Mouse (Mus musculus) forebrain, embryonic 13.5 days (tissue): ENCODE results near the gene Degs1. TPM values are rescaled to one million over a fixed set of nuclear protein-coding genes. Genes with fewer than 3 reads are reported as not detected.
A peak's percentile ranks its signal among the peaks of the same experiment; 100 is the strongest.

Experiments
- ATAC-seq: fragments of 200-750 bp; cut with Nextera tagmentation; 2 replicates; pipeline ENCODE4 v1.8.0; 2017
- H3K27ac ChIP-seq: fragments of 300-500 bp; sonication (generic); 2 replicates; pipeline ENCODE4 v1.5.1; 2015; ENCODE audit warnings: inconsistent platforms, mild to moderate bottlenecking, moderate library complexity
- H3K27me3 ChIP-seq: fragments of 300-500 bp; sonication (generic); 2 replicates; pipeline ENCODE4 v1.6.1; 2015; ENCODE audit warnings: mild to moderate bottlenecking, inconsistent platforms
- H3K36me3 ChIP-seq: fragments of 300-500 bp; sonication (generic); 2 replicates; pipeline ENCODE4 v1.6.1; 2015; ENCODE audit warnings: mild to moderate bottlenecking, inconsistent platforms; ENCODE audit not compliant: poor library complexity, severe bottlenecking
- H3K4me1 ChIP-seq: fragments of 300-500 bp; sonication (generic); 2 replicates; pipeline ENCODE4 v1.6.1; 2015; ENCODE audit warnings: inconsistent platforms
- H3K4me2 ChIP-seq: fragments of 300-500 bp; sonication (generic); 2 replicates; pipeline ENCODE4 v1.6.1; 2015; ENCODE audit warnings: inconsistent platforms, mild to moderate bottlenecking, moderate library complexity
- H3K4me3 ChIP-seq: fragments of 300-500 bp; sonication (generic); 2 replicates; pipeline ENCODE4 v1.5.1; 2015; ENCODE audit warnings: mild to moderate bottlenecking, inconsistent platforms
- H3K9ac ChIP-seq: fragments of 300-500 bp; sonication (generic); 2 replicates; pipeline ENCODE4 v1.6.1; 2015; ENCODE audit warnings: mild to moderate bottlenecking, inconsistent platforms
- H3K9me3 ChIP-seq: fragments of 300-500 bp; sonication (generic); replicated peaks from 2 replicates; pipeline ENCODE4 v1.6.1; 2016; ENCODE audit warnings: inconsistent platforms
- WGBS: fragments of 180-500 bp; shearing (Covaris S2); methylation state at CpG from one replicate; pipeline ENCODE4 v1.1.7; 2015; 5-methylcytosine and 5-hydroxymethylcytosine counted together
- polyA plus RNA-seq: library from polyadenylated mRNA; unstranded; fragments of >200 nt; fragmentation: Nextera tagmentation; extraction: Ambion mirVana; gene quantifications from 2 replicates; pipeline ENCODE4 v1.2.1, GENCODE M21; 2015

Gene Degs1
- 48.7 and 49.3 TPM in 2 replicates for polyA plus RNA-seq

DNA sequence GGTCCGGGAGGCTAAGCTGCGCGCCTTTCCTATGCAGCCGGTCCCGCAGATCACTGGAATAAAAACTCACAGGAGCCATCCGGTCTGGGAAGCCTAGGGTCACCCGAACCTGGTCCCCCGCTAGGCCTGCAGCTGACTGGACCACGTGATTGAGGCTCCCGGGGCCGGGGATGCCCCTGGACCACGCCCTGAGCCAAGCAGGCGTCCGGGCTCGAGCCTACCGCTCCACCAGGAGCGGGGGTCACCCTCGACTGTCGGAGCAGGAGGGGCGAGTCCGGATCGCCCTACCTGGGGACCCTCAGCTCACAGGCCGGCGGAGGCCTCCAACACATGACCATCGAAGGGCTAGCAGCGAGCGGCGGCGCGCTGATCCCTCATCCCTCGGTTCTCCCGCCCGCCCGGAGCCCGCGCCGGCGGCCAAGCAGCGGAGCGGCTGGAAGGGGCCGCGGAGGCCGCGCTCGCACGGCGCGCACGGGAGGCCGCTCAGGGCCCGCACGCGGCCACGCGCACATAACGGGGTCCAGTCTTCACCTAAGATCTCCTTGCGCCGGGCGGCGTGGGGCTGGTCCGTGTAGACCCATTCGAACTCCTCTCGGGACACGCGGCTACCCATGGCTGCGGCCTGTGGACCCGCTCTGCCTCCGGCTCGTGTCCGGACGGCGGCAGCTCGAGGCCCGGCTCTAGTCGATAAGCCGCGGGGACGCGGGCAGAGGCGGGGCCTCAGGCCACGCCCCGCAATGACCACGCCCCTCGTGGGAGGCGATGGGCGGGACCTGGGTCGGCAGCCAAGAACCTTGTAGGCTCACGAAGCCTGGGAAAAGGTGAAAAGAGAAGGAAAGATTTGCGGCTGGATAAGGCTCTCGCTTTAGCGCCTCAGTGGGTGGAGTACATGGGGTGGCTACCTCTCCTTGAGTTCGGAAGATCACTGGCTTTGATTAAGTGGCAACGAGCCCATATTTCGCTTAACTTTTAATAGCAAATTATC is at the start of gene Degs1:
Gene Degs1, minus strand, starts transcription at position 714 of the 985 bp plus-strand sequence.
- Histone ChIP-seq H3K36me3 (peaks cover 18% of the 10 kb centered on the region), H3K4me2 (peak within 1 kb of the TSS; percentile 71), H3K9me3 (no peaks in the 10 kb centered on the region), H3K27me3 (peaks cover 14% of the 10 kb centered on the region), H3K4me3 (peak within 1 kb of the TSS; percentile 77), H3K9ac (peak within 1 kb of the TSS; percentile 85), H3K27ac (peak within 1 kb of the TSS; percentile 53), H3K4me1 (peaks cover 20% of the 10 kb centered on the region)
- under 1% methylated on average over 78 of the region's 94 CpGs for WGBS
- peak; percentile 95 for ATAC-seq

DNA sequence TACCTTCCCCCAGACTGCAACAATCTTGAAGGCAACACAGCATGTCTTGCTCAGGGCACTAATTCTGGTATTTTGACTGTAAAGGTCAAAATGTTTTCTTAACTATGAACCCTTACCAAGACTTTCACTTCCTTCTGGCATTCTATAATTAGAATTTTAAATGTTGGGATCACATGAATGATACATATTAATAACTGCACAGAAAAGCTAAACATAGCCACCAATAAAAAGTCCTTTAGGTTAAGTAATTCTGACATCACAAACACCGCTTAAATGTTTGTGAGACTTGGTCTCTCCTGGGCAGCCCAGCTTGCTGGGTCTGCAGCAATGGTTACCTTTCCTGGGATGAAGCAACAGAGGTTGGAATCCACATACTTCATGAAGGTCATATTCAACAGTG is 43.3 kb upstream of the Degs1 start:
- Histone ChIP-seq H3K4me2 (no peak overlapping the region), H3K9ac (no peak overlapping the region), H3K27me3 (no peaks in the 10 kb centered on the region), H3K36me3 (peaks cover 85% of the 10 kb centered on the region), H3K9me3 (no peaks in the 10 kb centered on the region), H3K4me1 (no peaks in the 10 kb centered on the region), H3K4me3 (no peak overlapping the region), H3K27ac (no peak overlapping the region)
- WGBS, result 92% methylated on average over 1 of the region's 1 CpGs
- no peak for ATAC-seq

DNA sequence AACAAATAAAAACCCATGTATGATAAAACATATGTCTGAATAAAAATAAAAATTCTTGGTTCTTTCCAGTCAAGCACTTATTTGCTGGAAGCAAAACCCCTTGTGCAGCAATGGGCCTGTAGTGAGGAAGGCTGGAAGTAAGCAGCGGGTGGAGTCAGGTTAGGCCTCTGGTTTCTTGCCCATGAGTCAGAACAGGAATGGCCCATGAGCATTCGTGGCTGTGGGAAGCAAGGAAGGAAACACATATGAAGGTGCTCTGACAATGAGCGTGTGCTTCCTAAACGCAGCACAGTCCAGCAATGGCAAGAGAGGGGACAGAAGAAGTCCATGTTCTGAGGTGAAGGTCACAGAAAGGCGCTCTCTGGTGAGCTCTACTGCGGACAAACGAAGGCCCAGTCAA is 41.9 kb upstream of the Degs1 start:
- WGBS, result 94% methylated on average over 7 of the region's 7 CpGs
- ATAC-seq, result no peak
- no peak overlapping the region for H3K9ac ChIP-seq
- H3K27ac ChIP-seq, result no peak overlapping the region
- H3K4me3 ChIP-seq, result no peak overlapping the region
- no peaks in the 10 kb centered on the region for H3K4me1 ChIP-seq
- no peaks in the 10 kb centered on the region for H3K27me3 ChIP-seq
- no peak overlapping the region for H3K4me2 ChIP-seq
- no peaks in the 10 kb centered on the region for H3K9me3 ChIP-seq
- H3K36me3 ChIP-seq, result peaks cover 93% of the 10 kb centered on the region

DNA sequence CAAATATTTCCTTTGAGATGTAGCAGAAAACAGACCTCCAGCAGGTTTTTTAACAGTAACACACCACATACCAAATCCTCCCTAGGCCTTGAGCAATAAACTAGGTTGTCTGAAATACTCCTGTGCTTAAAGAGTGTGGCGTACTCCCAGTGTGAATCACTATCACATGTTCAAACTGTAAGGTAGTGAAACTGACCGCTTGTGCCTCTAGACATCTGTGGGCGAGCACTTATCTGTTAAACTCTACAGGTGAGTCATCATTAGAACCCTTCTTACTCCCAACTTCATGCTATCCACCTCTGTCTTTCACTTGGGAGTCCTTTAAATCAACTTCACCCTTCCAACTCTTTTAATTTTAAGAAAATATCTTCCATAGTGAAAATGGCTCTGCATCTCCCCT is 40.5 kb upstream of the Degs1 start:
- Histone ChIP-seq H3K4me2 (no peak overlapping the region), H3K36me3 (peaks cover 95% of the 10 kb centered on the region), H3K9ac (no peak overlapping the region), H3K4me1 (no peaks in the 10 kb centered on the region), H3K27ac (no peak overlapping the region), H3K9me3 (no peaks in the 10 kb centered on the region), H3K4me3 (no peak overlapping the region), H3K27me3 (no peaks in the 10 kb centered on the region)
- ATAC-seq, result no peak
- 95% methylated on average over 3 of the region's 3 CpGs for WGBS

DNA sequence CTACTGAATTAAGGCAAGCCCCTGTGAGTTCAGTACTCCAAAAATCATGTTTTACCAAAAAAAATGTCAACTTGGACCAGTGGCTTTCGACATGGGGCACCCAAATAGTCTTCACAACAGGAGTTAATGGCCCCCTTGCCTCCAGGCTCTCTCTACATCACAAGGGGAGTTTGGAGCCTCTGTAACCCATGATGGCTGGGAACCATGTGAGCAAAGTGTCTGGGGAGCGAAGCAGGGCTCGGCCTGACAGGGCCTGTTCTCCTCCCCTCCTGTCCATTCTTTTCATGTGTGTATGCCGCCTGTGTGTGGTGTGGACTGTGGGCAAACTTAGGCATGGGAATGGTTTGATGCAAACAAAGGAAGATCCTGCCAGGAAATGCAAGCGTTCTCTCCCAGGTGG is 31.6 kb upstream of the Degs1 start:
- H3K9me3 ChIP-seq, result no peaks in the 10 kb centered on the region
- no peaks in the 10 kb centered on the region for H3K4me1 ChIP-seq
- peaks cover 83% of the 10 kb centered on the region for H3K36me3 ChIP-seq
- H3K9ac ChIP-seq, result no peak overlapping the region
- ATAC-seq, result no peak
- no peak overlapping the region for H3K4me3 ChIP-seq
- H3K27ac ChIP-seq, result no peak overlapping the region
- no peaks in the 10 kb centered on the region for H3K27me3 ChIP-seq
- WGBS, result 96% methylated on average over 5 of the region's 5 CpGs
- H3K4me2 ChIP-seq, result no peak overlapping the region

DNA sequence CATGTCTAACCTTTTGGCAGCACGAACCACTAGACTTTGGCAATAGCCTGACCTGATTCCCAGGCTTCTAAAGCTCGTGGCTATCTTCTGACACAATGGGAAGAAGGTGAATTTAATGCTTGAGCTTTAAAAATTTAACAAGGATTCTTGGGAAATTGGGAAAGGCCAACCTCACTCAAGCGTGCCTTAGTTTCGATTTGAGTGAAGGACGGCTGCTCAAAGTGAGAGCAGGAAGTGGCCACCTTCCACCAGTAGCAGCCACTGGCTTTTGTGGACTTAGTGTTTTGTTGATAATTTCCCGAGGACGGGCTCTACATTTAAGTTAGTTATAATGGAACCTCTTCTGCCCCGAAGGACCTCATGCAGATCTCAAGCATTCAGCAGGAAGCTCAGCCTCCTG is 30.6 kb upstream of the Degs1 start:
- Histone ChIP-seq H3K4me3 (no peak overlapping the region), H3K9me3 (no peaks in the 10 kb centered on the region), H3K9ac (no peak overlapping the region), H3K4me1 (no peaks in the 10 kb centered on the region), H3K27me3 (no peaks in the 10 kb centered on the region), H3K36me3 (peaks cover 73% of the 10 kb centered on the region), H3K27ac (no peak overlapping the region), H3K4me2 (no peak overlapping the region)
- 90% methylated on average over 8 of the region's 8 CpGs for WGBS
- no peak for ATAC-seq

DNA sequence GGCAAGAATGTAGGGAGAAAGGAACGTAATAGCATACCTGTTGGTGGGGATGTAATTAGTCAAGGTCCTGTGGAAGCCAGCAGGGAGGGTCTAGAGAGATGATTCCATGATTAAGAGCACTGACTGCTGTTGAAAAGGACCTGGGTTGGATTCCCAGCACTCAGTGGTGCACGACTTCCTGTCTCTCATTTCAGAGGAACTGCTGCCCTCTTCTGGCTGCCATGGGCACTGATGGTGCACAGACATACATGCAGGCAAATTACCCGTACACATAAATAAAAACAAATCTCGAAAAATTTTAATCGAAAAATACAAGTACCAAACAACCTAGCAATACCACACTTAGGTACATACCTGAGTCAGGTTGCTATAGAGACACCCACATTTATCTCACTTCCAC is 28.8 kb upstream of the Degs1 start:
- no peak overlapping the region for H3K27ac ChIP-seq
- 96% methylated on average over 5 of the region's 5 CpGs for WGBS
- H3K36me3 ChIP-seq, result peaks cover 55% of the 10 kb centered on the region
- H3K4me3 ChIP-seq, result no peak overlapping the region
- H3K9ac ChIP-seq, result no peak overlapping the region
- no peaks in the 10 kb centered on the region for H3K27me3 ChIP-seq
- ATAC-seq, result no peak
- H3K4me1 ChIP-seq, result no peaks in the 10 kb centered on the region
- no peak overlapping the region for H3K4me2 ChIP-seq
- no peaks in the 10 kb centered on the region for H3K9me3 ChIP-seq

DNA sequence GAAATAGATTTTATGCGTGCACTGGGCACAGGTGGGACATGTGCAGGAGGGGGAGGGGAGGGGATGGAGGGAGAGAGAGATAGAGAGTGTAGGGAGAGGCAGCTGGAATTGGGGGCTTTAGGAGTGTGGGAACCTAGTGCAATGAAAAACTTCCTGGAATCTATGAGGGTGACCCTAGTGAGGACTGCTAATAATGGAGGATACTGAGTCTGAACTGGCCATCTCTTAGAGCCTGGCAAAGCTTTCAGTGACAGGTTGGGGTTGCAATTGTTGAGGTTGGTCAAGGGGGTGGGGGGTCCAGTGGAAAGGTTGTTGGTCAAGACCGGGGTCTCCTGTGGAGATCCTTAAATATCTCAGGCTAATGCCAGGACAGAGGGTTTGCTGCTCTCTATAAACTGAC is 27.7 kb upstream of the Degs1 start:
- no peak overlapping the region for H3K4me3 ChIP-seq
- no peaks in the 10 kb centered on the region for H3K9me3 ChIP-seq
- no peaks in the 10 kb centered on the region for H3K27me3 ChIP-seq
- H3K9ac ChIP-seq, result no peak overlapping the region
- H3K27ac ChIP-seq, result no peak overlapping the region
- H3K36me3 ChIP-seq, result peaks cover 44% of the 10 kb centered on the region
- no peak for ATAC-seq
- H3K4me2 ChIP-seq, result no peak overlapping the region
- 95% methylated on average over 2 of the region's 2 CpGs for WGBS
- H3K4me1 ChIP-seq, result no peaks in the 10 kb centered on the region

DNA sequence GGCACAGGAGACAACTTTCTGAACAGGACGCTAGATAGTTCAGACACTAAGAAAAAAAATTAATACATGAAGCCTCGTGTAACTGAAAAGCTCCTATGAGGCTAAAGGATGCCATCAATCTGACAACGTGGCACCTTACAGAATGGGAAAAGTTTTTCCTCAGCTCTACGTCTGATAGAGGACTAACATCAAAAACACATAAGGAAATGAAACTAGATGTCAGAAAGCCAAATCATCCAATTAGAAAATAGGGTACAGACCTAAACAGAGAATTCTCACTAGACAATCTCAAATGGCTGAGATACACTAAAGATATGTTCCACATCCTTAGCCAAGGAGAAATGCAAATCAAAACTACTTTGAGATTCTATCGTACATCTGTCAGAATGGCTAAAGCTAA is 26.8 kb upstream of the Degs1 start:
- Histone ChIP-seq H3K4me3 (no peak overlapping the region), H3K4me1 (no peaks in the 10 kb centered on the region), H3K9me3 (no peaks in the 10 kb centered on the region), H3K9ac (no peak overlapping the region), H3K27ac (no peak overlapping the region), H3K36me3 (peaks cover 35% of the 10 kb centered on the region), H3K4me2 (no peak overlapping the region), H3K27me3 (no peaks in the 10 kb centered on the region)
- no peak for ATAC-seq
- WGBS, result 86% methylated on average over 5 of the region's 5 CpGs

DNA sequence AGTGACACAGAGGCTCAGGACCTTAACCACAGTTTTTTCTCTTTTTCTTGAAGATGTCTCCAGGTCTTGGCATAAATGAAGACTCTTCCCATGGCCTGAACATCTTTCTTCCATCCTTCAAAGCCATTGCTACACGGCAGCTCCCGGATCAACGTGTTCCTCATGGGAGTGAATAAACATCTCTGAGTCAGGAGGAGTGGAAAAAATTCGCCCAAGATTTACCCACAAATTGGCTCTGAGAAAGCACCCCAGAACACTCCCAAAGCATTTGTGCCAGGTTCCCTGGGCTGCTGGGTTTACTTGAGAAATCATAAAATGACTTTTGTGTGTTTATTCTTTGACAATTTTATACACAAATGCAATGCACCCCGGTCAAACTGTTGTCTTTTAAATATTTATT is 20.3 kb upstream of the Degs1 start:
- no peaks in the 10 kb centered on the region for H3K4me1 ChIP-seq
- no peak overlapping the region for H3K27ac ChIP-seq
- no peak overlapping the region for H3K9ac ChIP-seq
- no peak for ATAC-seq
- 90% methylated on average over 5 of the region's 5 CpGs for WGBS
- no peaks in the 10 kb centered on the region for H3K9me3 ChIP-seq
- no peaks in the 10 kb centered on the region for H3K27me3 ChIP-seq
- H3K4me3 ChIP-seq, result no peak overlapping the region
- H3K4me2 ChIP-seq, result no peak overlapping the region
- no peaks in the 10 kb centered on the region for H3K36me3 ChIP-seq

DNA sequence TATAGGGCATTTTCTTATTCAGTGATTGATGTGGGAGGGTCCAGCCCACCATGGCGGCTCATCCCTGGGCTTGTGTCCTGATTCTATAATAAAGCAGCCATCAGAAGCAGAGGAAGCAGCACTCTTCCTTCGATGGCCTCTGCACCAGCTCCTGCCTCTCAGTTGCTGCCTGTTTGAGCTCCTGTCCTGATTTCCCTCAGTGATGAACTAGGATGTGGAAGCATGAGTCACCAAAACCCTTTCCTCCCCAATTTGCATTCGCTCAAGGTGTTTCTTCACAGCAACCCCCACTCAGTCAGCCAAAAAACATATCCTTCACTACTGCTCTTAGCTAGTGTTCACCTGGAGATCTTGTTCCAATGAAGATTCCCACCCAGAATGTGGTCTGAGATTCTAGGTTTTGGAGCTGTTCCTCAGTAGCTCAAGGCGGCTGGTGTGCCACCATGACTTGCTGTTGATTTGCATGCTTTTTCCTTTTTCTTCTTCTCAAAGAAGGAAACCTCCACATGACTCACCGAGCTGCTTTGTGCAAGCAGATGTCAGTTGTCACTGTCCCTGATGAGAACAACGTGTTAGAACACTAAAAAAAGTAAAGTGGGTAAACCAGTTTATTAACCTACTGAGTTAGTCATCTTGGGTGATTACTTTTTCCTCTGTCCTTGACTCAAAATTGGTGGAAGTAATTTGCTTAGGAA is 19.7 kb upstream of the Degs1 start:
- Histone ChIP-seq H3K9me3 (no peaks in the 10 kb centered on the region), H3K4me1 (no peaks in the 10 kb centered on the region), H3K36me3 (no peaks in the 10 kb centered on the region), H3K27ac (no peak overlapping the region), H3K9ac (no peak overlapping the region), H3K27me3 (no peaks in the 10 kb centered on the region), H3K4me2 (no peak overlapping the region), H3K4me3 (no peak overlapping the region)
- WGBS, result 84% methylated on average over 6 of the region's 6 CpGs
- ATAC-seq, result no peak

DNA sequence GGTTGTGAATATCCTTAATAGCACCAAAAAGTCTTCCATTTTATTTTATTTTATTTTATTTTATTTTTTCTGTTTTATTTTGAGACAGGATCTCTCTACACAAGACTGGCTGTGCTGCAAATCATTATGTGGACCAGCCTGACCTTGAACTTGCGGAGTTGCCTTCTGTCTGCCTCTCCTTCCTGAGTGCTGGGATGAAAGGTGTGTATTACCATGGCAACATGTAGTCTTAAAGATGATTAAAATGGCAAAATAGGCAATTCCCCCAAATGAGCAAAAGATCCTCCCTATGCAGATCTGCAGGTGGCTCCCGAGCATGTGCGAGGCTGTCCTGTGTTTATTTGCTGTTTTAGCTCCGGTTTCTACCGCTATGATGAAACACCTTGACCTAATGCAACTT is 15.2 kb upstream of the Degs1 start:
- Histone ChIP-seq H3K27me3 (peaks cover 3% of the 10 kb centered on the region; the same call in 1 of the 2 replicates), H3K9me3 (peaks cover 6% of the 10 kb centered on the region), H3K9ac (no peak overlapping the region), H3K4me3 (no peak overlapping the region), H3K4me1 (no peaks in the 10 kb centered on the region), H3K4me2 (no peak overlapping the region), H3K27ac (no peak overlapping the region), H3K36me3 (no peaks in the 10 kb centered on the region)
- no peak for ATAC-seq
- 92% methylated on average over 5 of the region's 5 CpGs for WGBS
